Mouse (Mus musculus) layer of hippocampus, postnatal 10 days (tissue): ENCODE data around the gene Shc2. TPM values are rescaled to one million over a fixed set of nuclear protein-coding genes. Genes with fewer than 3 reads are reported as not detected.

ENCODE experiments used
- DNase-seq, 2 experiments: peaks; one replicate each; pipeline ENCODE4 v3.0.0; 2021; ENCODE audit warnings: low spot score in 2 of 2
- total RNA-seq, 2 experiments: library from RNA; stranded (reverse); gene quantifications; 2 replicates each; pipeline ENCODE4 v1.2.3; 2021

Gene Shc2
- total RNA-seq, 2 experiments from 2014 or later: 48.0 to 48.3 TPM

- DNase-seq: peak in 1 of 2 experiments; percentile 44
Measured at GRCm38 (mm10) chr10:79615860-79616259, 21.9 kb downstream of the Shc2 start.

GRCm38 (mm10) chr10:79614305-79614643, 23.4 kb downstream of the Shc2 start:
- no peak for DNase-seq

GRCm38 (mm10) chr10:79613578-79614304, 24.0 kb downstream of the Shc2 start, which contains the start of gene C2cd4c:
Gene C2cd4c (minus strand): TSS chr10:79614025.
- peak; percentile 58 to 76 for DNase-seq

- DNase-seq: peak in 1 of 2 experiments; percentile 37
Measured at GRCm38 (mm10) chr10:79612192-79613135, 25.3 kb downstream of the Shc2 start.

GRCm38 (mm10) chr10:79611296-79611695, 26.4 kb downstream of the Shc2 start:
- DNase-seq: peak in 1 of 2 experiments; percentile 11

- DNase-seq: peak in 1 of 2 experiments; percentile 13
Measured at GRCm38 (mm10) chr10:79609276-79609675, 28.4 kb downstream of the Shc2 start.

- DNase-seq: no peak
Measured at GRCm38 (mm10) chr10:79607892-79608291, 29.8 kb downstream of the Shc2 start.

- peak in 1 of 2 experiments; percentile 31 for DNase-seq
Measured at GRCm38 (mm10) chr10:79606537-79606936, 31.2 kb downstream of the Shc2 start.

GRCm38 (mm10) chr10:79597936-79598230, 39.8 kb downstream of the Shc2 start:
- DNase-seq: no peak

GRCm38 (mm10) chr10:79597051-79597935, 40.4 kb downstream of the Shc2 start:
- peak in 1 of 2 experiments; percentile 63 for DNase-seq

- DNase-seq: no peak
Measured at GRCm38 (mm10) chr10:79595590-79595929, 42.2 kb downstream of the Shc2 start.

- peak; percentile 60 to 68 for DNase-seq
Measured at GRCm38 (mm10) chr10:79594872-79595589, 42.7 kb downstream of the Shc2 start.

- no peak for DNase-seq
Measured at GRCm38 (mm10) chr10:79594111-79594510, 43.6 kb downstream of the Shc2 start.

GRCm38 (mm10) chr10:79590702-79591101, 47.0 kb downstream of the Shc2 start:
- DNase-seq: no peak

GRCm38 (mm10) chr10:79587752-79588126, 50.0 kb downstream of the Shc2 start:
- no peak for DNase-seq

GRCm38 (mm10) chr10:79587061-79587751, 50.5 kb downstream of the Shc2 start, which contains the start of gene Theg:
Gene Theg (minus strand): TSS chr10:79587331.
- DNase-seq: no peak

- DNase-seq: no peak
Measured at GRCm38 (mm10) chr10:79586243-79586642, 51.5 kb downstream of the Shc2 start.

GRCm38 (mm10) chr10:79585723-79586122, 52.0 kb downstream of the Shc2 start:
- DNase-seq: no peak

- no peak for DNase-seq
Measured at GRCm38 (mm10) chr10:79585136-79585535, 52.6 kb downstream of the Shc2 start.

GRCm38 (mm10) chr10:79584426-79584825, 53.3 kb downstream of the Shc2 start:
- no peak for DNase-seq
